Mouse (Mus musculus) limb, embryonic 15.5 days (tissue): Measurements from ENCODE around the gene Zfp42. TPM values are rescaled to one million over a fixed set of nuclear protein-coding genes. Genes with fewer than 3 reads are reported as not detected.

ENCODE experiments used
- polyA plus RNA-seq: library from polyadenylated mRNA; unstranded; fragments of >200 nt; fragmentation: Nextera tagmentation; extraction: Ambion mirVana; gene quantifications from 2 replicates; pipeline ENCODE4 v1.2.1, GENCODE M21; 2015

Gene Zfp42
- polyA plus RNA-seq, 1 experiment from 2014 or later, result not detected

Other genes with a start within 250 kb of the Zfp42 start
- gene Triml1, start 165.5 kb downstream of the Zfp42 start, polyA plus RNA-seq, result not detected in 2 replicates
- gene Triml2, start 126.4 kb downstream of the Zfp42 start, polyA plus RNA-seq, result not detected in 2 replicates
- not detected in 2 replicates for gene Adam26b, start 221.1 kb upstream of the Zfp42 start, polyA plus RNA-seq